Mouse (Mus musculus) megakaryocyte-erythroid progenitor cell, adult 5-6 weeks (primary cell): ENCODE measurements around the gene Adcy9. TPM values are rescaled to one million over a fixed set of nuclear protein-coding genes. Genes with fewer than 3 reads are reported as not detected.

Experiments used
- ATAC-seq: replicated peaks from 2 replicates; pipeline ENCODE4 v1.8.0; 2016; ENCODE audit warnings: mild to moderate bottlenecking, inconsistent platforms; ENCODE audit not compliant: severe bottlenecking, poor library complexity, low FRiP score, low TSS enrichment
- total RNA-seq, 2 experiments: library from RNA; stranded (forward) in 1 of 2; stranded (reverse) in 1 of 2; fragments of 200-1000, 215-1000 nt in 1 of 2; fragments of >200 nt in 1 of 2; fragmentation: Nextera tagmentation in 1 of 2; gene quantifications; 2 replicates each; pipeline ENCODE4 v1.2.3; 2014 to 2017

The Adcy9 gene
- total RNA-seq (2014; fragmentation: Nextera tagmentation) (3.3 and 7.0 TPM in 2 replicates), total RNA-seq (2017) (4.7 and 6.5 TPM in 2 replicates)

DNA sequence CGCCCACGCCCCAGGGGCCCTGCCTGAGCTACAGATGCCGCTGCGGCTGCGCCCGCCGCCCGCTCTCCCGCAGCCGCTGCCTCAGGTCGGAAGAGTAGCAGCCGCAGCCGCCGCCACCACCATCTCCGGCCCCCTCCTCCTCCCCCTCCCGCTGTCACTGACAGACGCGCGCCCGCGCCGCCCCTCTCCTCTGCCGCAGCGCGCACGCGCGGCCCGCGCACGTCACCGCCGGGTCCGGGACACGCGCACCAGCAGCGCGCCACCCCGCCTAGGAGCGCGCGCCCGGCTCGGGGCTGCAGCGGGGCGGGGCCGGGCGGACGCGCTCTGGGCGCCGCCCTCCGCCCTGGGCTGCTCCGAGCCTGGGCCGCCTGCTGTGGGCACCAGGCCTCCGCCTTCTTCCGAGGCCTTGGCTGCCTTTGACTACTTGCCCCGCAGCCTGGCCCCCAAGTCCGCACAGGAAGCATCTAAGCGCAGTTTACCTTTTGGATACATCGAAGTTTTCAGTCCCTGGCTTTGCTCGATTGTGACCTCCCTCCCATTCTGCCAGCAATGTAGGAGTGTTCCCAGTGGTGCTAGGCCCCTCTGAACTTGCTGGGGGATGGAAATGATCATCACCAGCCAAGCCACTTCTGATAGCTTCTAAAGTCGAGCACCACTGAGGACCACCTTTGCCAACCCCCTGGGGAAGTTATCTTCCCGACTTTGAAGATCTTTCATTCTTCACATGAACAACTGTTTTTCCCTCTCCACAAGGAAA, at the start of gene Adcy9:
TSS of gene Adcy9 (minus strand) at position 201 of the 757 bp plus-strand sequence.
- peak; percentile 79 for ATAC-seq

DNA sequence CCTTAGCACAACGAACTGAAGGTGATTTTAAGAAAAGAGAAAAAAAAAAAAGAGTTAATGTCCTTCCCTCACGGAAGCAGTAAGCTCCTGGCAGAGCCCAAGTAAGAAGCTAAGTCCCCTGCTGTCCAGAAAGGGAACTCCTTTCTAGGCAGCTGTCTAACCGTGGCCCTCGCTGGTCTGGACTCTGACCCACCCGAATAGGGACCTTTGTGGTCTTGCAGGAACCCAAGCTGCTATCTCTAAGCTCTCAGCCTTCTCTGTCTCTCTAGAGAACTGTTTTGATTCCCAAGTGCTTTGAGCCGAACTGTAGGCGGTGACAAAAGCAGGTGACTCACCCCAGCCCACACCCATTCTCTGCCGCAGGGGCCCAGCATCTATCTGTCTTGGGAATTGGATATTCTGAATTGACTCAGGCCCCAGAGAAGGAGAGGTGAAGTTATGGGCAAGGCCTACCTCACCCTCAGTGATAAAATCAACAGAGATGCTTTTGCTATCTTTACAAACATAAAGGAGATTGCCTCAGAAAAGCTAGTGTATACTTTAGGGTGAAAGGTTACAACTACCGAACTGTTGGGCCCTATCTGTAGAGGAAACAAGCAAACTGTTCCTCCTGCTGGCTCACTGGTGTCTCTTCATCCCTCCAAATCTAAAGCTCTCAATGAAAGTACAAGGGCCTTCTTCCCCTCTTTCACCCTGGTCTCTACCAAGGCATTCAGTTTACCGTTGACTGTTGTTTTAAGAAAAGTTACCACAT, 49.5 kb upstream of the Adcy9 start:
- ATAC-seq = 0 out of 2 replicates have a peak, but pooled peaks have one; percentile 29

DNA sequence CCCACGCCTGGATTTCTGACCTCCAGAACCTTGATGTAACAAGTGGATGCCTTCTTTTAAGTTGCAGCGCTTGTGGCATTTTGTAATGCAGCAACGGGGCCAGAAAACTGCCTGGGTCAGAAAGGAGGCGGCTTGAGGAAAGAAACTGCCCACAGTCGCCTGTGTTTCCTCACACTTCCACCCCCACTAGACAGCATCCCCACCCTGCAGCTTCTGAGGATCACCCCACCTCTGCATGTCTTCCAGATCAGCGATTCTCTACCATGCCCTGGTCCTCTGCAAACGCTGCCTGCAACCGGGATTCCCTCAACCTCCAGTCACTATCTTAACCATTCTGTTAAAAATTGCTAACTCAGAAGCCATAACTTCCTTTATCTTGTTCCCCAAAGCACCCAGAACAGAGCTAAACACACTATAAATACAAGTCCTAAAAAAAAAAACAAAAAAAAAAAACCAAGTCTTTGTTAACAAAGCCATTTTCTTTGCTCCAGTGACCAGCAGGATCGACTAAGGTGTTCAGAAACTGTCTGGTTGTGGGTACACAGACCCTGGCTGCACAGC, 44.3 kb upstream of the Adcy9 start:
- 0 out of 2 replicates have a peak, but pooled peaks have one; percentile 33 for ATAC-seq

DNA sequence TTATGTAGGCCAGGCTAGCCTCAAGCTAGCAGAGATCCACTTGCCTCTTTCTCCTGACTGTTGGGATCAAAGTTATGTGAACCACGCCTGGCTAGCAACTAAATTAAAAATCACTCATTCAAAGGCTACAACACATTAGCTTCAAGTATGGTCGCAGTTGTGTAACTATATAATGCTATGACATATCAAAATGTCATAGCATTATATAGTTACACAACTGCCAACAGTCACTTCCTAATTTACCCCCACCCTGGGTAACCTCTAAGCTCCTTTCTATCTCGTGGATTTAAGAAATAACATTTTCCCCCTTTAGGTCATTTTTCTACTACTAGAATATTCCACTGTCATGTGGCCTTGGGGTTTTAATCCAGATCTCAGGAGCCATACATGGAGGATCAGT, 37.6 kb upstream of the Adcy9 start:
- ATAC-seq = no peak

DNA sequence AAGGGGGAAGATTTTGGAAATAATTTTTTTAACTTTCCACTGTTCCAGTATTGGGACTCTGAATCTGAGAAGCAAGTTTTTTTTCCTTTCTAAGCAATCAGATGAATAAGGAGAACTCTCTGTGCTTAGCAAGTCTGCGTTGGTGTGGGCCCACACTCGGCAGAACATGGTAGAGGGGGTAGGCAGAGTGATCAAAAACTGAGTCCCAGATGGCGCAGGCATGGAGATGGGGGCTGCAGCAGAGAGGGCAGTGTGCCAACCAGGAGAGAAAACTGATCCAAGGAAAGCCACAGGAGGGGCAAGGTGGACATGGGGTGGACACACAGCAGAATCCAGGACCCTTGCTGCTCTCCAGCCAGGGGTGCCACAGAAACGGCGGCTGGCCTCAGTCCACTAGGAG, 36.1 kb upstream of the Adcy9 start:
- no peak for ATAC-seq

DNA sequence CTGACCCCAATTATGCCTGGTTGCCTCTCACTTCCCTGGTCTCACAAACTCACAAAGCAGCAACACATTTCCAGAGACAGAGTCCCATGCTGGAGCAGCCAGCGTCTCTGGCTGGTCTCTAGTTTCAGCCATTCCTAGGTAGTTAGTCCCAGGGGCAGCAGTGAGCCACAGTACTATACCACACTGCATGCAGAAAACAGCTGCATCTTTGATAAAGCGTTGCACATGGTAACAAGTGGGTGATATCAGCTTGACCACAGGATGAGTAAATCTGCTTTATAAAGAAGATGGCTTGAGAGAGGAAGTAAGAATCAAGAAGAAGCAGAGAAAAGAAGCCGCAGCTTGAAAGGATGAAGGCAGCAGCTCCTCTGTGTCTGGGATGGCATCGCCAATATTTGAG, 35.4 kb upstream of the Adcy9 start:
- no peak for ATAC-seq

DNA sequence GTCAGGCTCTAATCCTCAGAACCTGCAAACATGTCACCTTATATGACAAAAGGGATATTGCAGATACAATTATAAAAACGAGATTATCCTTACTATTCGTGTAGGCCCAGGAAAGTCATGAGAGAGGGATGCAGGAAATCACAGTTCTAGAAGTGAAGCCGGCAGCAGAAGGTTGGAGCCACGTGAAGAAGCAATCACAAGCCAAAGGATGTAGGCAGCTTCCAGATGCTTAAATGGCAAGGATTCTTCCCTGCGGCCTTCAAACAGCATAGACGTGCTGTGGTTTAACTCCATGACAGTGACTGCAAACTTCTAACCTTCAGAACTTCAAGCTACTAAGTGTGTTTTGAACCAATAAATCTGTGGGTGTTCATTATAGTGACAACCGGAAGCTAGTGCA, 34.3 kb upstream of the Adcy9 start:
- no peak for ATAC-seq

DNA sequence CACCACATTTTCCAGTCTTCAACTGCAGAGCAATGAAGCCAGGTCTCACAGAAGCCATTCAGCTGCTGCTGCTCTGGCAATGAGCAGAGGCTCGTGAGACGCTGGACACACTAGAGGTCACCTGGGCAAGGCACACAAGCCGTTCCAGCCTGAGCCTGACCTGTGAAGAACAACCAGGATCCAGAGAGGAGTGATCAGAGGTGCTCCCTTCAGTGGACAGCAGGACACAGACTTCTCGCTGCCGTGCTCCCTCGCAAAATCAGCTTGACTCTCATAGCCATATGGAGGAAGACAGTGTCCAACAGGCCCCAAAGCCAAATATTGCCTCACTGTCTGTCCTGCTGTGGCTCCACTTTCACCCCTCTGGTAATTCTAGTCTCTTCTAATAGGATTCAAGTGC, 29.1 kb upstream of the Adcy9 start:
- ATAC-seq = no peak

DNA sequence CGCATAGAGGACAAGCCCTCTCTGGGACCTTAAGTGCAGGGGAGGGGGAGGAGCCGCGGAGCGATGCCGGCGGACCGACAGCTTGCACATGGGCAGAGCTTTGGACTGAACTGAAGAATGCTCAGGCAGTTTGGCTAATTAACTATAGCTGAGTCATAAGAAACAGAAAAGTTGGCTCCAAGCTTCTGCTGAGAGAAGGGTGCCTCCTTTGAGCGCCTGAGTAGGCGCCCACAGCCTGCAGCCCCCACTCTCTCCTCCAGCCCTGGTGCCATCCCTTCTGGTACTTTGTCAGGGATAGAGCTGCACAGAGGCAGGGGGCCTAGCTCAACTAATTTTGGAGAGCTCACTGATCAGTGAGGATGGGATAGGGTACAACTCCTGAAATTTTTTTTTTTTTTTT, 27.9 kb upstream of the Adcy9 start:
- no peak for ATAC-seq

DNA sequence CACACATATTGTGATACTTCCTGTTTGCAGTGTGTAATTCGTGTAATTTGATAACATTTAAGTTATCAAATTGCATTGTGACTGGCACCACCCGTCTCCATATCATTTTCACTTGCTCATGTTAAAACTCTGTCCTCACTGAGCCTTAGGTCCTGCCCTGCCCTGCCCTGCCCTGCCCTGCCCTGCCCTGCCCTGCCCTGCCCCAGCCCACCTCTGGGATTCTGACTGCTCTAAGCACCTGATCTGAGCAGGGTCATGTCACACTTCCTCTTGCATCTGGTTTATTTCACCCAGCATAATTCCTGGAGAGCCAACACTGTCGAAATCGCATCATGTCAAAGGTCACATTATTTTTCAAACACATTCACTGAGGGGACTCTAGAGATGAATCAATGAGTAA, 26.1 kb upstream of the Adcy9 start:
- no peak for ATAC-seq

DNA sequence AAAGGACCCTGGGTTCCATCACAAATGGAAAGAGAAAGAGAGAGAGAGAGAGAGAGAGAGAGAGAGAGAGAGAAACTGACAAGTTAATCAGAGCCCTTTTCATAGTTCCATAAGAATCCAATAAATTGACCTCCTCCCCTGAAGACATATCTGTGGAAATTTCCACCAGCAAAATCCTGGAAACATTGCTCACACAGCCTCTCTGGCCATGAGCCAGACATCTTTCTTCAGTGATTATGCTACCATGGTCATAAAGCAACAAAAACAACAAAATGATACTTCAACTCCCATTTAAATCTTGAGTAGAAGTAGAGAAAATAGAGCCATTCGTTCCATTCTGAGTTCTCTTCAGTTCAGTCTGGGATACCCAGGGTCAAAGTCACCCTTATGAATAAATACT, 24.1 kb upstream of the Adcy9 start:
- ATAC-seq = no peak

DNA sequence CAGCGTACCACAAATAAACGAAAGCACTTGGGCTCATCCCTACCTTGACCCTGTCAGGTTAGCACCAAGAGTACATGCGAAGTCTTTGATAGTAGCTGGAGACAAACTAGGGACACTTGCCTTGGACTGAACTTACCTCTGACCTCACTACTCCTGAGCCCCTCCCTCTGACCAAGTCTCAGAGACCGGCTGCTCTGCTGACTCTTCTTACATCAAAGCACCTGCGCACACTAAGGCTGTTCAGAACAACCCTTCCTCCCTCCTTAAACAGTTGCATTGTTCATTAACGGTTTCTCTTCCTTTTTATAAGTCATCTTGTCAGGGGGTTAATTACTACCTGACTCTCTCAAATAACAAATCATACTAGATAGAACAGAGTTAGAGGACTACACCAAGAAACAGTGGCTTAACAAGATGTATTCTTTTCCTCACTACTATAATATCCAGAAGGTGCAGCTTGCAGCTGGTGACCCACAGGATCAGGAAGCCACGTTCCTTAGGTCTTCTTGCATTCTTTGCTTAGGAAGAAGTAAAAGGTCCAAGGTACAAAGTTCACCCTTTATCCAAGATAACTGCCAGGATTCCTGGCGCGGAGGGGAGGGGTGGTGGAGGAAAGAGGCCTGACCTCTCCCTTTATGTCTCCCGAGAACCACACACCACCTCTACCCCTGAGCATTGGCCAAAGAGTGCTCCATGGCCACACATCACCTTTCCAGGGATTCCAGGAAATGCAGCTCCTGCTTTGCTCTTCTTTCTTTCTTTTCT, 19.2 kb upstream of the Adcy9 start:
- no peak for ATAC-seq

DNA sequence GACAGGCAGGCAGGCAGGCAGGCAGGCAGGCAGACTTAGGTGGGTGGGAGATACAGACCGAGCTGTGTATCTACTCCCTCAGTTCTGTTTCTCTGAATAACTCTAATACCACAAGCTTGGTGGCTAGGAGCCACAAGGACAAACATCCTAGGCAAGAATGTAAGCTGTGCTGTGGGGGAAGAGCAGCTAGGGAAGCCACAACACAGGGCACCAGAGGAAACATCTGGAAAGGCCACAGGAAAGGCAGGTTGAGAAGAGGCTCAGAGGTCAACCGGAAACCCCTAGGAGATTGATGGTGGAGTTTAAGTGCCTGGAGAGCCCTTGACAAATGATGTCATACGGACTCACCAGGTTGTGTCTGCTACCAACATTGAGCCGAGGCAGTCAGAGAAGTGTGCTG, 16.4 kb upstream of the Adcy9 start:
- no peak for ATAC-seq

DNA sequence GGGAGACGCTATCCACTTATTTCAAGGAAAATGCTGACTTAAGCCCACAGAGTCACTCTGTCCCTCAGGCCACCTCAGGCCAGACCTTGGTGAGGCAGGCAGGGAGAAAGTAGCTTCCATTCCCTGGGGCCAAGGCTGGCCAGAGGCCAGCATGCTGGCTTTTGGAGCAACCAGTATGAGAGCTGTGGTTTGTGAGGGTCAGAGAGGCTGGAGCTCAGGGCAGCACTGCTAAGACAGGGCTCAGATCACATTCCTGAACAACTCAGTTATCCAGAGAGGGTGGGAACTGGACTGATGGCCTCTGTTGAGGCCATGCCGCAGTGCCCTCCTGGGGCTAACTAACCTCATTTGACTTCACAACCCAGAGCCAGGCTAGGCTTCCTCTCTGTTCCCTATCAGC, 15.1 kb upstream of the Adcy9 start:
- no peak for ATAC-seq

DNA sequence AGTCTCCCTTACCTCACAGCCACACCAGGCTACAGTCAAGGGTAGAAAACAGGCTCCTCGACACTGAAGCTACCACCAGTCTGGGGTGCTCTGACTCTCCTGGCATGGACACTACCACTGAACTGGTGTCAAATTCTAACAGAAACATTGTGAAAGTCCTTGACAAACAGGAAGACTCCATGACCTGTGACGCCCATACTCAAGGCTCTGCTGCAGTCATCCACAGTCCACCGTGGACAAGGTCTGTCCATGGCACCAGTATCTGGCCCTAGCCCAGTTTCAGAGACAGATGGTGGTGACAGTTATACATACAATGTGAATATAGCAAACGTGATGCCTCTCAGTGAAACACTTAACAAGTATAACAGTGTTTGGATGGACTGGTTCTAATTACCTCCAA, 11.5 kb upstream of the Adcy9 start:
- ATAC-seq = no peak

DNA sequence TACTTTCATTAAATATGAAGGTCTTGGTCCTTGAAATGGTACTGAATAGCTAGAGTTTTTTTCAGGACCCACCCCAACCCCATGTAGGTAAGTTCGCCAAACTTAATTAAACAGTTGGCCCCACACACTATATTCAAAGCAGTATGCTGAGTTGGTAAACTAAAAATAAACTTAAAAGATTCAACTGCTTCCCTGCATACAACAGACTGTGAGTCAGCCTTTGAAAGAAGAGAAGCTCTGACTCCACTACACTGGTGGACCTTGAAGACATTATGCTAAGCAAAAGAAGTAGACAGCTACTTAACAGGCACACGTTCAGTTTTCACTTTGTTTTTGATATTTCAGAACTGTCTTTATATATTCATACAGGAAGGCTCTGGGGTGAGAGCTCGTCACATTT, 10.7 kb upstream of the Adcy9 start:
- no peak for ATAC-seq

DNA sequence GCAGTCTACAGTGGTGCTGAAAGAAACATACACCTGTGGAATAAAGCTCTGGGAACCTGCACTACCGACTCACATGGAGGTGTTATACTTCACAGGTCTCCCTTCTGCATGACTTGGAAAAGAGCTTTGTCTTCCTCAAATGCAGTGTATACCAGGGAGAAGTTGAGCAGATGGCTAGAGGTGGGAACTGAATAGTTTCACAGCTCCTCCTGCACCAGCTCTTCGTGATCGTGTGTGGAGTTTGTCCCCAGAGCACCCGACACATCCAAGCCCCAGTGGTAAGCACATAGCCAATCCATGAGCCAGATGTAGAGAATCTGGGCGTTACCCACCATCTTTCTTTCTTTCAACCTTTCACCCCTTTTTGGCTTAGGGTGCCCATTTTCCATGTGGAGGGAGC, 9.9 kb upstream of the Adcy9 start:
- no peak for ATAC-seq

DNA sequence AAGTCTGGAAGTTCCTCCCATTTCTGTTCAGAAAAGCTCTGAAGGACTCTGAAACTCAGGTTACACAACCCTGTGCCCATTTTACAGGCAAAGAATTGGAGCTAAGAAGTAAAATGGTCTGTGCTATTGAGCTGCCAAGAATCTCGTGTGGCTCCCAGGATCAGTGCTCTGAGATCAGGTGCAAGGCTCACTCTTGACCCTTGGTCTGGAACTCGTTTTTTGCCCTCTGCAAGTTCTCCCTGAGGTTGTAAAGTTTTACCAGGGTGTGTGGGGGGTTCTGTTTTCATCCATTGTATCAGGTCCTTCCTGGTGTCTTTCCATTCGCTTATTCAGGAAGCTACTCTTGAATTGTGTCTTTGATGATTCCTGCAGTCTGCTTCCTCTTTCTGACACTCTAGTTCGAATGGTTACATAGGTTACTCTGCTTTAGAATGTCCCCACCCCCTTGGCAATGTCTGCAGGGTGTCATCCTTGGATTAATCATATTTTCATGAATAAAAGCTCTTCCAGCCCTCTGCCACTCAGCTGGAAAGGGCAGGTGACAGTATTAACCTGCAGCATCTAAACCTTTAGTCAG, 5.4 kb upstream of the Adcy9 start:
- no peak for ATAC-seq

DNA sequence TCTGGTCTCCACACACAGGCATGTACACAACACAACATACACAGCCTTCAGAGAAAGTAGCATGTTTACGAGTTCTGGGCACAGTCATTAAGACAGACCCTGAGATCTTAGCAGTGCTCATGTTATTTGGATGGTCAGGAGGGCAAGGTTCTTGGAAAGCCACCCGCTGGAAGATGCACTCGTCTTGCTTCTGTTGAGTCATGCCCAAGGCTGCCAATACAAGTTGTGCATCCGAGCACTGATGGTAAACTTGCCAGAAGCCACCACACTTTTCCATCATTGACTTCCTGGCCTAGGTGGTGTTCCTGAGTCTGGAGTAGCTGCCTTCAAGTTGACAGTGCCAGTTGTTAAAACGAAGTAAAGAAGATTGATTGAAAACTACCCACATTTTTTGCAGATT, 3.3 kb upstream of the Adcy9 start:
- no peak for ATAC-seq

DNA sequence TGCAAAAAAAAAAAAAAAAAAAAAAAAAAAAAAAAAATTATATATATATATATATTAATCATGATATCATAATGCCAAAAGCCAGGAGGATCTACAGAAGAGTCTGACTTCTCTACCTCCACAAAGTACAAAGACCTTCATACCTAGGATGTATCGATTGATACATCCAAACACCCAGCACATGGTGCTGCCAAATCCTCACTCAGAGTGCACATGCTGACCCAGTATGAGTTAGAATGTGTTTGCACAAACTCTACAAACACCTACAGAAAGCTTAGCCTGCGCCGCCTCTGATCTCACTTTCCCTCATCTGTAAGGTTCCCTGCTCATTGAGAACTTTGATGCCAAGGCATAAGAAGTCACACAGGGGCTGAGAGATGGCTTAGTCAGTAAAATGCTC, 2.7 kb upstream of the Adcy9 start:
- no peak for ATAC-seq
